Mouse (Mus musculus) adrenal gland, adult 18-20 months (tissue): ENCODE data around the gene Mbtd1. TPM values are rescaled to one million over a fixed set of nuclear protein-coding genes. Genes with fewer than 3 reads are reported as not detected.
"Not testable (repeated sequence)": the region's sequence is repeated elsewhere in the genome, so short reads cannot be mapped to it uniquely, and the experiment has no call there.

ENCODE experiments used
- DNase-seq, 2 experiments: peaks; one replicate each; pipeline ENCODE4 v3.0.0; 2021 to 2022; ENCODE audit warnings: low spot score in 2 of 2
- long read RNA-seq, 2 experiments: library from polyadenylated mRNA; stranded (forward); transcript quantifications; one replicate each; pipeline ENCODE4 v2.0.0; 2021
- total RNA-seq, 2 experiments: library from RNA; stranded (reverse); gene quantifications; 1 replicate in 1 of 2; 2 replicates in 1 of 2; pipeline ENCODE4 v1.2.3; 2021

The Mbtd1 gene
- 10 to 100 TPM; 17.7 to 21.6 TPM for total RNA-seq
- long read RNA-seq, experiment 1, full-length matches to known transcripts = 1 of 2 reads
- long read RNA-seq, experiment 1, partial matches to known transcripts = 0 of 2 reads
- long read RNA-seq, experiment 1, other reads (novel, unspliced or antisense) = 1 of 2 reads
- long read RNA-seq, experiment 2, full-length matches to known transcripts = 3 of 8 reads
- long read RNA-seq, experiment 2, partial matches to known transcripts = 0 of 8 reads
- long read RNA-seq, experiment 2, other reads (novel, unspliced or antisense) = 5 of 8 reads

DNA sequence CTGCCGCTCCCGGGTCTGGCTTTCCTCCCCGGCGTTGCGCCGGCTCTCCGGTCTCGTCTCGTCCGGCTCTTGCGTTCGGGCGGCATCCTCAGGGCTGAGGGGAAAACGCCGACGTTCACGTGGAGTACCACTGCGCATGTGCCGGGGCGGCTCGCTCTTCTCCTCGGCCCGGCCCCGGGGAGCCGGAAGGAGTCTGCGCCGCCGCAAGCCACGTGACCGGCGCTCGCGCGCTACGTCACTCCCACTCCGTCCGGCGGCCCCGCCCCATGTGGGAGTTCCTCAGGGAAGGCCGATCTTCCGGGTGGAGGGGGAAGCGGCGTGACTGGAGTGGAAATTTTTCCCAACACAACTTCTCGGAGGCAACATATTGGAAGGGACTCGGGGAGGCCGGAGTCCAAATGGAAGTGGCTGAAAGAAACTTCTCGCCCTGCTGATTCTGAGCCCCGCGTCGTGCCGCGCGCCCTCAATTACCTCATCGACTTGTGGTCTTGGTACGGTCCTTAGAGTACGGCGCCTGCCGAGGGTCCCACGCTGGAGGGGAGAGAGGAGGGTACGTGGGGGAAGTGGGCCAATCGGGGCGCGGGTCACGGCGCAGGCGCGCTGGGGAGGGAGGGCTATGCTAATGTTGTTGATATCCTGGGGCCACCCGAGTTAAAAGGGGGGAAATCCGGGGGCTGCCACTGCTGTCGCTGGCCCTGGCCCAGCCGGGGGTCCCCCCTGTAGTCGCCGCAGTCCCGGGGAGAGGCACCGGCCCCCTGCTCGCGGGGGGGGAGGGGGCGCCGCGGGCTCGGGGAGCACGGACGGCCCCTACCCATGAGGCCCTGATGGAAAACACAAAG lies at the start of gene Mbtd1, which contains the start of gene Utp18:
TSS of gene Mbtd1 (plus strand) at position 281 of the 839 bp plus-strand sequence.
TSS of gene Utp18 (minus strand) at position 195 of the 839 bp plus-strand sequence.
- DNase-seq = peak; percentile 99

DNA sequence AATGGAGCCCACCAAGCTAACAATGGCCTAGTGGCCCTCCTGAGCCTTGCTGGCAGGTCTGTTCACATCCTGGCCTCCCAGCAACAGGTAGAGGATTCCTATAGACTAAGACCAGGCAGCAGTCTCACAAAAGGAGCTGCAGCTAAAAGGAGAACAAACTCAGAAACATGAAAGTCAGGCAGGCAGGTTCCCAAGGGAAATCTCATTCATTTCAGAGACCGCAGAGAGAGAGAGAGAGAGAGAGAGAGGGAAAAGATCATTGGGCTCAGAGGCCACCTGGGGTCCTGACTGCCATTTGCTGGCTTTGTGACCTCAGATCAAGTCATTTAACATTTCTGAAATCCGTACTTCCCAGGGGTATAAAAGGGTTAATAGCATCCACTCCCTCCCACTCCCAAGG lies 38.3 kb upstream of the Mbtd1 start:
- DNase-seq = no peak

DNA sequence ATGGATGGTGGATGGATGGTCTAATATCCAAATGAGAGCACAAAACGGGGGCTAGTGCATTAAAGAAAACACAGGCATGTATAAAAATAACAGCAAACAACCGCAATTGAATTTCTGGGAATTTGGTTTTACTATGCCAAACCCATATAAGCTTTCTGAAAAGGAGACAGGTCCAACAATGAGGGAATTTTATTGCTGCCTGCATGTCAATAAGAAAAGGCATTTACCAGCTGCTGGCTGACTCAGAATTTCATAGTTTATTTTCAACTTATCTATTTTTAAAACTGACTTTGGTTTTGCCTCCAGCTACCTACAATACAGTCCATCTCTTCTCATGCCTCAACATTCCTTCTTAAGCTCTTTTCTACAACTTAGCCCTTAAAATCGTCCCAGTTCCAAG lies 33.1 kb upstream of the Mbtd1 start:
- no peak for DNase-seq

DNA sequence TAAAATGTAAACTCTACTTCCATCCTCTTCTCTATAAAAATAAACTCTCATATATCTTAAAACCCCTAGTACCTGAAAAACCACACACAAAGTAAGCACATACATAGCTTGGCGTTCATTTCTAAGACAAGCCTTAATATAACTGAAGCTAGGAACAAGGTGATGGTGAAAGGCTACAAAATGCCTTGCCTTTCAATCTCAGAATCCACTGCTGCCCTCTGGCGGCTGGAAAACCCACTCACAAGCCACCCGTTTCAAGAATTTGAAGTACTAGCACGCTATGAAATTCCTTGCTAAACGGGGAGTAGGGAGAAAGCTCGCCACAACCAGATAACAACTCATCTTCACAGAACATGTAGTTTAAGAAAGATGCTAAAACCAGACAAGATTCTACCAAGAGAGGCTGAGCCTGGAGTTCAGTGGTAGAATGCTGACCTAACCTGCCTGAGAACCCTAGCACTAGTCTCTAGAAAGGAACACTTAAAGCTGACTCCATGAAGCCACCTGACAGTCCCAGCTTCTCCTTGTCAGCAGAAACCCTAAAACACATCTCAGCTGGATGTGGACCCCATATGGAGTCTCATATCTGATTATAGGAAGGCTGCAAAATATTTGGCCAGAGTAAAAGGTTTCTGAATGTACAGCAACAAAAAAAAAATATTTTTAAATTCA lies 29.2 kb upstream of the Mbtd1 start:
- peak; percentile 59 to 69 for DNase-seq

DNA sequence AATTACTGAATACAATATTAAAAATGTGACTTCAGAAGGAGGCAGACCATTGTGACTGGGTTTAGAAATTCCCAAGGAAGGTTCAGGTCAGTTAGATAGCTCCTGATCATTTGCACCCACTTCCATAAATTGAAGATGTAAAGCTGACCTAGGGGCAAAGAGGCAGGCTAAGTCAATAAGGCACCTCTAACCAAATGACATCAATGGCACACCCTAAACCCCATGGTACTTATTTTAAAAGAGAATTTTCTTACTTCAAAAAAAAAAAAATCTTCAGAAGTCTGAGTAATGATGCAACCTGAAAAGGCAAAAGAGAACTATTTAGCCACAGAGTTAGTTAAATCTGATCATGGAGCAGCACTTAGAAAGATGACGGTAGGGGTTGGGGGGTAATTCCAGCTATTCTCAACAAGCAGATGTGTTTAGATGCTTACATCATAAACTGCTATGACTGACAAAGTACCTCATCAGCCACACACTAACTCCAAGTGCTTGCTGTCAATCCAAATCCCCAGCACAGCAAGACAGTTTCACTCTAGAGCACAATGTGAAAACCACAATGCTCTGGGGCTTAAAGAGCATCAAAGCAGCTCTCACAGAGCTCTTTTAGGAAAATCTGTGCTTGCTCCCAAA lies 25.0 kb upstream of the Mbtd1 start:
- DNase-seq = no peak

DNA sequence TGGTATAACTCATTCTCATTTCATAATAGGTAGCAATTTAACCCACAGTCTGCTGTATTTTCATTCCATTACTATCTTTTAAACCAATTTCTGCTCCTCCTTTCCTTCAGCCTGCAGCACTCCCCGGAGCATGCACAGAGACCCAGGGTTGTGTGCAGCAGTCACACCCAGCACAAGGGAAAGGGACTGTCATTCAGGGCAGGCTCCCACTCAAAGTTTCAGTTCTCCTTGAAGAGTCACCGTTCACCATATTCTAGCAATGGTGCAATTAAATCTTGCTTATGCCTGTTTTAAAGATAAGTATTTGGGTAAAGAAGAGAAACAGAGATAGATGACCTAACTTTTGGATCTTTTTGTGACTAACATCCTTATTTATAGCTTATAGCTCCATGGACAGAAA lies 24.5 kb upstream of the Mbtd1 start:
- DNase-seq = no peak

DNA sequence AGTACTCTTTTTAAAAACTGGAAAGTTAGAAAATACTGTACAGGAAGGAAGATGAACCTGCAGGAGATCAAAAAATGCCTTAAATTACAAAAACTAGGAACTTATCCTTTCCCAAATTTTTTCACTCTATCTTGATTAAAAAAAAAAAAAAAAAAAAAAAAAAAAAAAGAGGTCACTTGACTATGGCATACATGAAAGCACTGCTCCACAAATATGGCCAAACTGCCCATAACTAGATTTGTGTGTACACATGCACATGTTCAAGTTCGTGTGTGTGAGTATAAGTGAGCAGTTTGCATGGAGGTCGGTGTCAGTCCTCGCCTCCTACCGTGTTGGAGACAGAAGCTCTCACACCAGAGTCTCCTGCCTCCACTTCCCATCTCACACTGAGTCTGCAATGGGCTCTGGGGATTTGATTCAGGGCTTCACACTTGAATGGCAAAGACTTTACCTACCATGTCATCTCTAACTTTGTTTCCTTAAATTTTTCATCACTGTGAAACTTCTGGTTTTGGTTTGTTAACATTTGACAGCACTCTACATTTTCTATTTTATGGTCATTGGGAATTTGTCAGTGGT lies 23.5 kb upstream of the Mbtd1 start:
- DNase-seq = no peak

DNA sequence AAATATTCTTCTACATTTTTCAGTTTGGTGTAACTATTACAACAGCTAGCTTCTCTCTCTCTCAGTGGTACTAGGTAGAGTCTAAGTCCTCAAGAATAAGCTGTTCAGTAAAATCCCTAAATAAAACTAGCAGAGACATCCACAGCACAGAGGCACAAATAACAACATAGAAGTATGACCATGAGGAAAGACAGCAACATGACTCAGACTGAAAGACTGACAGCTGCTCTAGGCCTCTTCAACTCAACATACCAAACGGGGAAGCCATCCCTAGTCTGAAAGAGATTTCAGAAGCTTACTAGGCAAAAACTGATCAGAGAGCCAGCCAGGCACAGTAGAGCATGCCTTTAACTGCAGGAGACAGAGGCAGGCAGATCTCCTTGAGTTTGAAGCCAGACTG lies 23.0 kb upstream of the Mbtd1 start:
- no peak for DNase-seq

DNA sequence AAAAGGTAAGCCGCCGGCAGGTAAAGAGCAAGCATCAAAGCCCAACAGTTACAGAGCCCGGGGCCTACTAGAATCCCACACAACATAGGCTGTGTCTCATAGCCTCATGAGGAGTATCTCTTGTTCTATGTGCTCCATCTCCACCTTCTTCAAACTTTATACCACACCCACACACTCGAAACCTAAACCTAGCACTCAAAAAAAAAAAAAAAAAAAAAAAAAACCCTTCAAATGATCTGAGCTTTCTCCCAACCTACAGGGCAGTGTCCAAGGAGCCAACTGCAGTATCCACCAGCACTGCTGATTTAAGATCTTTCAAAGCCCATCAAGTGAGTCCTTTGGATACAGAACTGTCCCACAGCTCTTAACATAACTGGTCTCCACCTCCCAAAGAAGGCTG lies 1.6 kb upstream of the Mbtd1 start:
- no peak for DNase-seq

DNA sequence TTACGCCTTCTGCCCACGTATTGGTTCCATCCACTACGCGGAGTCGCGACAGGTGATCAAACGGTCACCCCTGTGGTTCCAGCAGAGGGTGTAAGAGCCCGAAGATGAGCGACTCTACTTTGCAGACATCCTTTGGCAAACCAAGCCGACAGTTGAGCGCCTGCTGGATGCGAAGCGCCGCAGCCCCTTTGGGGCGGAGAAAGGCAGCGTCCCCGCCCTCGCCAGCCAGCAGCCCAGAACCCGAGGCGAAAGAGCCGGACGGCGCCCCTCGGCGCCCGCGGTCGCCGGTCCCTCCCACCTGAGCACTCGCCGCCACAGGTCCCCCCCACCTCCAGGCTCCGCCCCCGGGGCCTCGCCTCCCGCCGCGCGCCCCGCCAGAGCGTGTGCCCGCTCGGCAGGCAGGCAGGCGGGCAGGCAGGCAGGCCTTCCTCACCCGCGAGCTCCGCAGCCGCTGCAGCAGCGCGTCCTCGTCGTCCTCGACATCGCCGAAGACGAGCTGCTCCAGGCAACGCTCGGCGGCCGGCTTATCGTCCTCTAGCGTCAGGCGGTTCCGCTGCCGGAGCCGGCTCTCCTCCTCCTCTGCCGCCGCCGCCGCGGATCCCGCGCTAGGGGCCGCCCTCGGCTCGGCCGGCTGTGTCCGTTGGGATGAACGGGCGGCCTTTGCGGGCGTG lies 616 bp upstream of the Mbtd1 start:
- DNase-seq = peak in 1 of 2 experiments; percentile 64

DNA sequence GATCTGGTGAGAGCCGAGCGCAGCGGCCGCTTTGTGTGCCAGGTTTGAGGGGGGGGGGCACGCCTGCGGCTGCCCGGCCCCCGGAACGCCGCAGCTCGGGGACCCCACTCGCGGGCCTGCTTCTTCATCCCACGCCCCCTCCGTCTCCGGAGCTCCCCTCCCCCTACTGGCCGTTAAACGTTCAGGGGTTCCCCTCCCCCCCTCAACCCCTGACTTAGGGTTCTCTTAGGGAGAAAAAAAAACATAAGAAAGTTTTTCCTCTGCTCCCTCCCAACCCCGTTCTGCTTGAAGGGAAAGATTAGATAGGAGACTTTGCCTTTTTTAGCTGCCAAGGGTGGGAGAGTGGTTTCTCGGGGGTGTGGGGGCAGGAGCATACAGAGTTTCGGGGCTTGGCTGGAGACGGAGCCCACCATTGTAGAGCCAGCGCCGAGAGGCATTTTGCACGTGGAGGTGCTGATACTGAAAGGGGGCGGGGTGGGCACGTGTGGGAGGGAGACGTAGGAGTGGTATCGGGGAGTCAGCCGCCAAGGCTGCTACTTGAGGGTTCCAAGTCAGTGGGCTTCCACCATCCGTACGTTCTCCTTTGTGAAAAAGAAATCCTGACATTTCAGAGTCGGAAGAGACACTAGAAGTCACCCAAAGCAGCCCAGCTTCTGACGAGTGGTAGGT lies 893 bp downstream of the Mbtd1 start:
- peak in 1 of 2 experiments; percentile 10 for DNase-seq

DNA sequence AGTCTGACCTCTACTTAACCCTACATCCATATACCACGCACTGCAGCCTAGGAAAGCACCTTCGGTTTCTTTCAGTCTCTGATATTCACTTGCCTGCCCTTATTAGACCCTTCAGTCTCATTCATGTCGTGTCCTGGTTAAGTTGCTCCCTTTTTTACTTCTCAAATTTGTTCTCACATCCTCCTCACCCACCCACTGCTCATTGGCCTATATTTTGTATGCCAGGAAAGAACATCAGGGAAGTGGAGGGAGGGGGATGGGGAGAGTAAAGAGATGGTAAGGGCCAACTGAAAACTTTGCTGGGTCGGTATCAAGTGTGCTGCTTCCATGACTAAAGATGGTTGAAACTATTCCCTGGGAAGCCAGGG lies 1.4 kb downstream of the Mbtd1 start:
- no peak for DNase-seq

DNA sequence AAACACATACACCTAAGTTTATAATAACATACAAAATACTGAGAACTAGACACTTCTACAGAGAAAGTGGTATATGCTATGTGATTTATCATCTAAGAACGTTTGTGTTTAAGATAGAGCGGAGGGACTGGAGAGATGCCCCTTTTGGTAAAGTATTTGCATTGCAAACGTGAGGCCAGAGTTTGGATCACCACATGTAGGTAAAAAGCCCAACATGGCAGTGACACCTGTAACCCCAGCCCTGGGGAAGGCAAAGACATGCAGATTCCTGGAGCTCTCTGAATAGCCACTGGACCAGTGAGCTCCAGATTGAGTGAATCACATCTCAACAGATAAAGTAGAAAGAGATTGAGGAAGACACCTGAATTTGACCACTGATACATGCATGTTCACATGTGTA lies 12.1 kb downstream of the Mbtd1 start:
- no peak for DNase-seq

DNA sequence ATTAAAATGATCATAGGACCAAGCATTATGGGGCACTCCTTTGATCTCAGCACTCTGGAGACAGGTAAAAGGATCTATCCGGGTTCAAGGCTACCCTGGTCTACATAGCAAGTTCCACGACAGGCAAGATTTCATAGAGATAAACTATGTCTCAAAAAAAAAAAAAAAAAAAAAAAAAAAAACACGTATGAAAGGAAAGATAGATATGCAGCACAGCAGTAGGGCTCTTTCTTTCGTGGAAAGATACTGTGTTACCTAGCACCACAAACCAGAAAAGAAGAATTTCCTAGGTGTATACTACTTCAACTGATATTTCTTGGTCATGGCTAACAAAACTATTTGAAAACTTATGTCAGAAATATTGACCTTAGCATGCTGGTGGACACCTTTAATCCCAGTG lies 21.2 kb downstream of the Mbtd1 start:
- DNase-seq = no peak

DNA sequence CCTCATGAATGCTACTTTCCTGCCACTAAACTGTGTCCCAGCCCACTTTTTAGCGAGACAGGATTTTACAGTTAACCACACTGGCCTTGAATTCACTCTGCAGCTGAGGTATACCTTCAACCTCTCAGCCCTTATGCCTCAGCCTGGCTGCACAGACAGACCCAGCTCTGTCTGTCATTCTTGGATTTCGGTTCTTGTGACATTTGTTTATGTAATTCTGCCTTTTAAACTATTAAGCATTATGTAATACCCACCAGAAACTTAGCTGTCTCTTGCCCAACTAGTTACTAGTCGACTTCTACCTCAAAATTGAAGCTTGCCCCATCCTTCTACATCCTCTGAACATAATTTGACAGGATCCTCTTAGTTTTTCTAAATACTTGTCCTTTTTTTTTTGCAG lies 22.2 kb downstream of the Mbtd1 start:
- no peak for DNase-seq

DNA sequence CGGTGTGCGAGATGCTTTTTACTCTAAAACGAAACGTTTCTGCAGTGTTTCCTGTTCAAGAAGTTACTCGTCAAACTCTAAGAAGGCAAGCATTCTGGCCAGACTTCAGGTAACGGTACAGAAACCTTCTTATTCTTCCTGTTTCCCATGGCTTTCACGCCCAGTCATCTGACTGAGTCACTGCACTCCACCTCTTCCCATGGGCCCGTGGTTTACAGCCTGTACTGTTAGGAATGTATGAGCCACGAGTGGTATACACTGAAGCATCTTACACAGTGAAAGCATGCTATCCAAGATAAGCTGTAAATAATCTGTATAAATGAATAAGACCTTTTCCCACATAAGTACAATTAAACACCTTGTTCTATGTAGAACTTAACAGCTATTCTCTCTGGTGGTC lies 23.2 kb downstream of the Mbtd1 start:
- no peak for DNase-seq

DNA sequence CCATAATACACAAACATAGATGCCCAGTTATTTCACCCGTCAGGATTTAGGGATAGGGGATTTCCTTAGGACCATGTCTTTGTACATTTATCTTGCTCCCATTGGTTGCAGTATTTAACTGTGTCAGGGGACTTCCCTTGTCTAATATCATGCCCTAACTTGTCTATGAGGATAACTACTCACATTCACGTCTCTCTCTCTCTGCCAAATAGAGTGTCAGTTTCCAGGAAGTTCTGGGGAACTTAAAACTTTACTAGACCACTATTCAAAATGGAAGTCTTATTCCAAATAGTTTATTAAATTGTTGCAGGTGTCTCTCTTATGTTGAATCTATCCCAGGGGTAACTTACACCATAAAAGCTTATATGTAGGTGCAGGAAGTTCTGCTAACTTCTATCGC lies 26.0 kb downstream of the Mbtd1 start:
- no peak for DNase-seq

DNA sequence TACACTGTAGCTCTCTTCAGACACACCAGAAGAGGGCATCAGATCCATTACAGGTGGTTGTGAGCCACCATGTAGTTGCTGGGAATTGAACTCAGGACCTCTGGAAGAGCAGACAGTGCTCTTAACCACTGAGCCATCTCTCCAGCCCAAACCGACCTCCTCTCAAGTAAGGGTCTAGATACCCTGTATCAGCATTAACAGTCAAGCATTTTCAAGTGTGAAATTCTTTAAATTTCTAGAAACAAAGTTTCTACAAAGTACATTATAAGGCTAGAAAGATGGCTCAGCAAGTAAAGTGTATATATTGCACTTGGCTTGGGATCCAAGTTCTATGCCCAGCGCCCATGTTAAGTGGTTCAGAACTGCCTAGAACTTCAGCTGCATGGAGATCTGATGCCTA lies 29.4 kb downstream of the Mbtd1 start:
- DNase-seq = not testable (repeated sequence)

DNA sequence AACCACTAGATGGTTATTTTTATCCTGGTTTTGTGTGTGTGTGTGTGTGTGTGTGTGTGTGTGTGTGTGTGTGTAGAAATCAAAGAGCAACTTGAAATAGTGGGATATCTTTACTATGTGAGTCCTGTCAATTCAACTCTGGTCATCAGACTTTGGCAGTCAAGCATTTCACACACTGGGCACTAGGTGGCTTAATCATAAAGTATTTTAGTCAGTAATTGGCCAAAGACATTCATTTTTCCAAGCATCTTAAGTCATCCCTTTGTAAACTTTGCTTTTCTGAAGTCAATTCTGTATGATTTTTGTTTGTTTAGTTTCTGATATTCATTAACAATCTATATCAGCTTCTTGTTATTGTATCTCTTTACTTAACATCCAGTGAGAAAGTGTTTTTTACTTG lies 43.5 kb downstream of the Mbtd1 start:
- no peak for DNase-seq

DNA sequence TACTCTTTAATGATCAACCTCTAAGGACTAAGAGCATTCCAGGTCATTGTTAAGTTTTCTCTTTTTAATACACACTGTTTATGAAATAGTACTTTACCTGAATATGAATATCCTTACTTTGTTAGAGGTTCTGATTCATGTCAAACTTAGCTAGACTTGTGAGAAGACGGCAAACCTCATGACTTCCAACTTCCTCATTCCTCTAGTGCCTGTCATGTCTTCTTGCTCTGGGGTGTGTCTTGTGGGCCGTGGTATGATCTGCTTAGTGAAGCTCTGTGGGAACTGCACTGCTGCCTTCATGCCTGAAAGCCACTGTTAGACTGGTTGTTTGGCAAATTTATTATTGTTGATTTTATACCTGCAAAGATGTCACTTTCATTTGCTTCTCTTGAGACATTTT lies 55.3 kb downstream of the Mbtd1 start:
- no peak for DNase-seq
